Mouse (Mus musculus): ENCODE results near the gene Plbd1. TPM values are rescaled to one million over a fixed set of nuclear protein-coding genes. Genes with fewer than 3 reads are reported as not detected.

The Plbd1 gene
- total and polyA plus RNA-seq, 3 experiments = not detected

DNA sequence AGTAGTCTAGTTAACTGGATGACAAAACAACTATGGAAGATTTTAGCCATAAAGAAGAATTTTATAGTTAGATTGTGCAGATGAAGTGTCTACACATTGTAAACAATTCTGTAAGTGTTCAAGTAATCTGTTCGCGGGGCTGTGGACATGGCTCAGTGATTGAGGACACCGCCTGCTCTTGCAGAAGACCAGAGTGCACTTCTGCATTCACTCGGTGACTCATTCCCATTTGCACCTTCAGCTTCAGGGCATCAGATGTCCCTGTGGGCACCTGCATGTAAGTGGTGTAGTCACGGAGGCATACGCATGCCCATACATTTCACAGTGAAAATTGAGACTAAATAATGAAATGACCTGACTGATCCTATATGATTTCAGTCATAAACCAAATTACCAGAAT is 46.9 kb upstream of the Plbd1 start:
- Histone ChIP-seq H3K4me2 (ENCODE audit: insufficient read depth, low read depth, poor library complexity, severe bottlenecking) (no peak overlapping the region), H3K4me3 (replicated peaks in 1 of 3; ENCODE audit: low read depth in 2 of 3, low read length in 2 of 3, poor library complexity in 1 of 3) (no peak overlapping the region), H3K79me2 (replicated peaks; ENCODE audit: control insufficient read depth, extremely low read depth, insufficient read depth, poor library complexity, severe bottlenecking) (no peaks in the 10 kb centered on the region), H3K9ac (ENCODE audit: insufficient read depth, low read depth) (no peak overlapping the region), H3K9me3 (replicated peaks; ENCODE audit: low read length) (no peaks in the 10 kb centered on the region), H3K36me3 (replicated peaks in 1 of 2; ENCODE audit: control insufficient read depth in 1 of 2, insufficient read depth in 1 of 2, low read length in 1 of 2) (no peaks in the 10 kb centered on the region), H3K27me3 (replicated peaks) (no peaks in the 10 kb centered on the region), H3K27ac (ENCODE audit: insufficient read depth, low read depth) (no peak overlapping the region), H3K4me1 (ENCODE audit: control insufficient read depth in 1 of 2, insufficient read depth in 2 of 2) (peaks cover 0 to 16% of the 10 kb centered on the region in 2 experiments; a peak in 2 of 4 replicates)
- in situ Hi-C loops (cut with MboI; ENCODE audit: low pct_ligation_motif_present, low pct_unique_long_range_greater_than_20kb, low sequenced_read_pairs) = loop anchor here (25.0 kb wide), 1 partner anchor 271 kb away; no protein-coding TSS in a partner anchor
- dilution Hi-C loops (cut with MboI; ENCODE audit: extremely low pct_ligation_motif_present, extremely low pct_unique_long_range_greater_than_20kb, low sequenced_read_pairs) = no loop called here
- DNase-seq (ENCODE audit: extremely low read depth) = no peak
- TF ChIP-seq UBTF (IDR thresholded peaks at IDR 0.05; ENCODE audit: low read depth, low read length) = no peak
- no peak for TF ChIP-seq NRF1 (IDR thresholded peaks at IDR 0.05; ENCODE audit: low read depth, low read length)
- TF ChIP-seq IRF4 (IDR thresholded peaks at IDR 0.05; ENCODE audit: low read depth, low read length) = no peak

DNA sequence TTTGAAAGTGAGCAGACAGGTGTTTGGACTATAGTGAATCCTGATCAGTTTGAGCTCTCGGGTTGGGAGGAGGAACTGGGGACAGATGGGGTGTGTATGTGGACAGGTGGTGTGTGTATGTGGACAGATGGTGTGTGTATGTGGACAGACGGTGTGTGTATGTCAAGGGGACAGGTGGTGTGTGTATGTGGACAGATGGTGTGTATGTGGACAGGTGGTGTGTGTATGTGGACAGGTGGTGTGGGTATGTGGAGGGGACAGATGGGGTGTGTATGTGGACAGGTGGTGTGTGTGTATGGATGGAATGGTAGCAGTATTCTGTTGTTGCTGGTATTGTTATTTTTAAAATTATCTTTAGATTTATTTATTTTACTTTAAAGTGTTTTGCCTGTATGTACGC is 40.1 kb upstream of the Plbd1 start:
- Histone ChIP-seq H3K9me3 (replicated peaks; ENCODE audit: low read length) (peaks cover 4% of the 10 kb centered on the region), H3K9ac (ENCODE audit: insufficient read depth, low read depth) (no peak overlapping the region), H3K79me2 (replicated peaks; ENCODE audit: control insufficient read depth, extremely low read depth, insufficient read depth, poor library complexity, severe bottlenecking) (no peaks in the 10 kb centered on the region), H3K4me1 (ENCODE audit: control insufficient read depth in 1 of 2, insufficient read depth in 2 of 2) (peaks cover 10 to 27% of the 10 kb centered on the region in 2 experiments), H3K4me2 (ENCODE audit: insufficient read depth, low read depth, poor library complexity, severe bottlenecking) (no peak overlapping the region), H3K27ac (ENCODE audit: insufficient read depth, low read depth) (no peak overlapping the region), H3K36me3 (replicated peaks in 1 of 2; ENCODE audit: control insufficient read depth in 1 of 2, insufficient read depth in 1 of 2, low read length in 1 of 2) (no peaks in the 10 kb centered on the region), H3K4me3 (replicated peaks in 1 of 3; ENCODE audit: low read depth in 2 of 3, low read length in 2 of 3, poor library complexity in 1 of 3) (no peak overlapping the region), H3K27me3 (replicated peaks) (no peaks in the 10 kb centered on the region)
- dilution Hi-C loops (cut with MboI; ENCODE audit: extremely low pct_ligation_motif_present, extremely low pct_unique_long_range_greater_than_20kb, low sequenced_read_pairs) (no loop called here), in situ Hi-C loops (cut with MboI; ENCODE audit: low pct_ligation_motif_present, low pct_unique_long_range_greater_than_20kb, low sequenced_read_pairs) (loop anchor here (25.0 kb wide), 1 partner anchor 265 kb away; no protein-coding TSS in a partner anchor)
- DNase-seq (ENCODE audit: extremely low read depth) = no peak
- TF ChIP-seq JUN (IDR thresholded peaks at IDR 0.05; ENCODE audit: insufficient read depth, low read depth, low read length) (no peak), CTCF (conservative IDR thresholded peaks at IDR 0.05 in 1 of 2, IDR thresholded peaks at IDR 0.05 in 1 of 2; ENCODE audit: low read depth in 2 of 2, low read length in 2 of 2) (no peak), CHD2 (IDR thresholded peaks at IDR 0.05; ENCODE audit: low read length) (no peak), BHLHE40 (IDR thresholded peaks at IDR 0.05; ENCODE audit: low read depth, low read length) (no peak), PAX5 (IDR thresholded peaks at IDR 0.05; ENCODE audit: low read length) (no peak), NRF1 (IDR thresholded peaks at IDR 0.05; ENCODE audit: low read depth, low read length) (no peak), IRF4 (IDR thresholded peaks at IDR 0.05; ENCODE audit: low read depth, low read length) (no peak), HCFC1 (IDR thresholded peaks at IDR 0.05; ENCODE audit: low read depth, low read length) (no peak), MAZ (IDR thresholded peaks at IDR 0.05; ENCODE audit: low read depth, low read length) (no peak), MAX (IDR thresholded peaks at IDR 0.05; ENCODE audit: low read length) (no peak), USF2 (conservative IDR thresholded peaks at IDR 0.05; ENCODE audit: low read depth, low read length) (no peak), EP300 (IDR thresholded peaks at IDR 0.05; ENCODE audit: low read length) (no peak), ZNF384 (IDR thresholded peaks at IDR 0.05; ENCODE audit: low read depth, low read length) (no peak), TBP (conservative IDR thresholded peaks at IDR 0.05; ENCODE audit: low read depth, low read length) (no peak), MEF2A (IDR thresholded peaks at IDR 0.05; ENCODE audit: borderline replicate concordance, low read depth, low read length) (no peak), UBTF (IDR thresholded peaks at IDR 0.05; ENCODE audit: low read depth, low read length) (no peak), RAD21 (IDR thresholded peaks at IDR 0.05; ENCODE audit: low read depth, low read length) (no peak), E2F4 (IDR thresholded peaks at IDR 0.05; ENCODE audit: insufficient replicate concordance, low read depth, low read length) (no peak), KAT2A (IDR thresholded peaks at IDR 0.05; ENCODE audit: insufficient replicate concordance, low read length) (no peak), NELFE (IDR thresholded peaks at IDR 0.05; ENCODE audit: low read depth, low read length) (no peak)

Measured in CH12.LX (cell line).